Mouse (Mus musculus) adrenal gland, adult 8-10 months (tissue): ENCODE data around the gene Mtrex. TPM values are rescaled to one million over a fixed set of nuclear protein-coding genes. Genes with fewer than 3 reads are reported as not detected.

ENCODE experiments used
- DNase-seq: peaks from one replicate; pipeline ENCODE4 v3.0.0; 2022
- total RNA-seq, 4 experiments: library from RNA; stranded (reverse); gene quantifications; 2 replicates each; pipeline ENCODE4 v1.2.4; 2022

Mtrex gene
- 10 to 100 TPM; 41.7 to 54.6 (median 50.3) TPM for total RNA-seq

GRCm38 (mm10) chr13:112927287-112928001, at the start of gene Mtrex, which contains the start of gene Dhx29:
Gene Mtrex, minus strand, starts transcription at chr13:112927398.
Gene Dhx29, plus strand, starts transcription at chr13:112927454.
- DNase-seq = peak; percentile 99

GRCm38 (mm10) chr13:112976720-112977119, 49.5 kb upstream of the Mtrex start:
- no peak for DNase-seq

GRCm38 (mm10) chr13:112967267-112967666, 40.1 kb upstream of the Mtrex start:
- no peak for DNase-seq

GRCm38 (mm10) chr13:112964421-112964820, 37.2 kb upstream of the Mtrex start:
- DNase-seq = no peak

GRCm38 (mm10) chr13:112963081-112963480, 35.9 kb upstream of the Mtrex start:
- no peak for DNase-seq

- no peak for DNase-seq
Measured at GRCm38 (mm10) chr13:112954067-112954466, 26.9 kb upstream of the Mtrex start.

- DNase-seq = no peak
Measured at GRCm38 (mm10) chr13:112945900-112946299, 18.7 kb upstream of the Mtrex start.

- no peak for DNase-seq
Measured at GRCm38 (mm10) chr13:112945312-112945711, 18.1 kb upstream of the Mtrex start.

GRCm38 (mm10) chr13:112941879-112942330, 14.7 kb upstream of the Mtrex start:
- no peak for DNase-seq

- DNase-seq = no peak
Measured at GRCm38 (mm10) chr13:112938130-112938529, 10.9 kb upstream of the Mtrex start.

GRCm38 (mm10) chr13:112928038-112928668, 955 bp upstream of the Mtrex start:
- no peak for DNase-seq

GRCm38 (mm10) chr13:112926796-112927195, 402 bp downstream of the Mtrex start:
- DNase-seq = peak; percentile 19

- DNase-seq = no peak
Measured at GRCm38 (mm10) chr13:112925976-112926375, 1.2 kb downstream of the Mtrex start.

- DNase-seq = no peak
Measured at GRCm38 (mm10) chr13:112925266-112925665, 1.9 kb downstream of the Mtrex start.

GRCm38 (mm10) chr13:112920906-112921305, 6.3 kb downstream of the Mtrex start:
- no peak for DNase-seq

GRCm38 (mm10) chr13:112919141-112919865, 7.9 kb downstream of the Mtrex start:
- DNase-seq = no peak

GRCm38 (mm10) chr13:112910434-112910833, 16.8 kb downstream of the Mtrex start:
- no peak for DNase-seq

GRCm38 (mm10) chr13:112909663-112910062, 17.5 kb downstream of the Mtrex start:
- no peak for DNase-seq

- DNase-seq = no peak
Measured at GRCm38 (mm10) chr13:112902176-112902575, 25.0 kb downstream of the Mtrex start.

- DNase-seq = no peak
Measured at GRCm38 (mm10) chr13:112887234-112887633, 40.0 kb downstream of the Mtrex start.

GRCm38 (mm10) chr13:112871500-112872266, 55.5 kb downstream of the Mtrex start:
- no peak for DNase-seq

- DNase-seq = no peak
Measured at GRCm38 (mm10) chr13:112870039-112870690, 57.0 kb downstream of the Mtrex start.
